Mouse (Mus musculus) CH12F3 (cell line): ENCODE measurements around the gene Prkaca.

Source experiments
- in situ Hi-C: fragments of 300-500 bp; cut with MboI; formaldehyde crosslinking; loops from 2 replicates; pipeline ENCODE4 v1.14.3; 2020; ENCODE audit warnings: low sequenced_read_pairs

The Prkaca gene

DNA sequence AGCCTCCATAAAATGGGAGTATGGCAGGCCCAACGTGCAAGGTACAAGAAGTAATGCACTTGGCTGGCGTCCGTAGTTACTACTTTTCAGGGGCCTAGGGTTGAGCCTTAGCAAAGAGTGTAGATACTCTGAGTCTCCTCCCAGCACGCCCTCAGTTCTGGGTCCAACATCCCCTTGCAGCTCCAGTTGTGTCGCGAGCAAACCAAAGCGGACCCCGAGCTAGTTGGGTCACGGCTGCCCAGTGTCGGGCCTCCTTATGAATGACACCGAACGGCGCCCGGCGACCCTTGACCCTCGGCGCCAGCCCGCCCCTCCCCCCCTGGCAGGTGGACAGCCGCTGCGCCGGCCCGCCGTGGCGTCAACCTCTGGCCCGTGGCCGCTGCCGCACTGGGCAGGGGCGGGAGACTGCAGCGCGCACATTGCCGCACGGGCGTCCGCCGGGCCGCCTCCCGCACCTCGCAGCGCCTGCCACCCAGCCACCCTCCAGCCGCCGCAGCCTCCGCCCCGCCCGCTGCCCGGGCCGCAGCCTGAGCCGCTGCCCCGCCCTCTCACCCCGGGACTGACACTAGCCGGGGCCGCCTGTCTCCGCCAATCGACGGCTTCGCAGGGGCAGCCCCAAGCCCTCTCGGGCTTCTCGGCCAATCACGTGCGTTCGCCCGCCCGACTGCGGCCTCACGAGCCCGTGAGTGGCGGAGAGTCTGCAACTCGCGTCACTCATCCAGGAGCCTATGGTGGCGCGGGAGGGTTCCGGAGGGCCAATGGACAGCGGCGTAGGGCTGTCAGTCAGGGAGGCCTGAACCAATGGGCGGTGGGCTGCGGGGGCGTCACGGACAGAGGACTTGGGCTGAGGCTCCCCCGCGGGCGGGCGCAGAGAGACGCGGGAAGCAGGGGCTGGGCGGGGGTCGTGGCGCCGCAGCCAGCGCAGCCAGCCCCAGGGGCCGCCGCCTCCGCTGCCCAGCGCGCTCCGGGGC, at the start of gene Prkaca:
TSS of gene Prkaca (plus strand) at position 844 of the 971 bp plus-strand sequence.
- in situ Hi-C loops, result no loop called here

DNA sequence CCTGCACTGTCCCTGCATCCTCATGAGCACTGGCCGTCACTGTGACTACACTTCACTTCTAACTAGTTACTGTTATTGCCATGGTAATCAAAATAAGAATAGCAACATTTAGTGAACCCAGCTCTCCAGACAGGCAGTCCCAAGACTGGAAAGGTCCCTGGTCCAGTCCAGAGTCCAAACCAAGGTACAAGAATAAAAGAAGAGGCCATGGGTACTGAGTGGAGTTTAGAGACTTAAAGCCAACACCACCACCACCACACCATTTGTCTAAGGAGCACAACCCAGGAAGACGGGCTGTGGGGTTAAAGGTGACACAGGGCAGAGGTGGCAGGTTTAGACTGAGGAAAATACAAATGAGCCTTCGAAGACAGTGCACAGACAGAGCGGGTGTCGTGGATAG, 48.2 kb upstream of the Prkaca start:
- in situ Hi-C loops, result no loop called here

DNA sequence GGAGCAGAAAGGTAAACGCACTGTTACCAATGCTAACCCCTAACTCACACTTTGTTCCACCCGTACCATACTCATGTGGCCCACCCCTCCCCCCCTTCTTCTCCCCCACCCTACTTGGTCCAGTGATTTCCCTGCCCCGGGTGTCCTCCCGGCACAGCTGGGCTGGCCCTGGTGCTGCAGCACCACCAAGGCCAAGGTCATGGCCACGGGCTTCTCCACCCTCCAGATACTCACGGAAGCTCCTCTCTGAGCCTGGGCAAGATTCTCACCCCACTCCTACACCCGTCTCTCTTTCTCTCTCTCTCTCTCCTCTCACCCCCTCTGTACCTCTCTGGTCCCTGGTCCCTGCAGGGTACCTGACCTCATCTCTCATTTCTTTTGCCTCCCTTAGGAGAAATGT, 46.5 kb upstream of the Prkaca start:
- in situ Hi-C loops, result no loop called here

DNA sequence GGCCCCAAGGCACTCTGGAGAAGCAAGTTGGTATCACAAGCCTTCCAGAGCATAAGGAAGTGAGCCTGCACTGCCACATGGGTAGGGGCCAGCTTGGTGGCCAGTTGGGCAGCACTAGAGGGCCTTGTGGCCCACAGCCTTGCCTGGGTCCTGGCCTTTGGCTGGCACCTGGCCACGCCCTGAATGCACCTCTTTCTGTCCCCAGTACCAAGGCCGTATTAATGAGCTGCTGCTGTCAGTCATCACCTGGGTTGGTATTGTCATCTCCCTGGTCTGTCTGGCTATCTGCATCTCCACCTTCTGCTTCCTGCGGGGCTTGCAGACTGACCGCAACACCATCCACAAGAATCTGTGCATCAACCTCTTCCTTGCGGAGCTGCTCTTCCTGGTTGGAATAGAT, 38.6 kb upstream of the Prkaca start:
- in situ Hi-C loops, result no loop called here

DNA sequence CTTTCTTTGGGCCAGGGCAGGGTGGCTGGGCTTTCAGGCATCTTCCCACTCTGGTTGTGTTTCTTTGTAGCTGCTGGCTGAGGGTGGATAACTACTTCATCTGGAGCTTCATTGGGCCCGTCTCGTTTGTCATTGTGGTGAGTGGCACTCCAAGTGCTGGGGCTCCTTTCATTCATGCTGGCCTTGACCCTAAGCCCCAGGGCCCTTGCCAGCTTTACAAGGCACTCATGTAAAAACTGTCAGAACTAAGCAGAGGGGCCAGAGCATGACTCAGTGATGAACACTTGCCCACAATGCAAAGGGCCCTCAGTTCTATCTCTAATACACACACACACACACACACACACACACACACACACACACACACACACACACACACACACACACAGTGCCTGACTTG, 37.8 kb upstream of the Prkaca start:
- in situ Hi-C loops, result no loop called here

DNA sequence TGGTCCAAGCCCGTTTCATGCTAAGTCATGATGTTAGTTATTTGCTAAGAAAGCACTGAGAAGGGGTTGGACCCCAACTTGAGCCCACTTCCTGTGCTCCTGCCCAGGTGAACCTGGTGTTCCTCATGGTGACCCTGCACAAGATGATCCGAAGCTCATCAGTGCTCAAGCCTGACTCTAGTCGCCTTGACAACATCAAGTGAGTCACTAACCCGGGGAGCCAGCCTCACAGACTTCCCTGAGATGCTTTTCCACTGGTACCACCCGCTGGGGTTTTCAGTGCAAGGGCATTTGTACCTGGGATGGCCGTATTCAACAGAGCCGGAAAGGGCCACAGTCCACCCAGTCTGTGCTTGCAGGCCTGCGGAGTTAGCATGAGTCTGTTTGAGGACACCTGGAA, 37.4 kb upstream of the Prkaca start:
- in situ Hi-C loops, result no loop called here

DNA sequence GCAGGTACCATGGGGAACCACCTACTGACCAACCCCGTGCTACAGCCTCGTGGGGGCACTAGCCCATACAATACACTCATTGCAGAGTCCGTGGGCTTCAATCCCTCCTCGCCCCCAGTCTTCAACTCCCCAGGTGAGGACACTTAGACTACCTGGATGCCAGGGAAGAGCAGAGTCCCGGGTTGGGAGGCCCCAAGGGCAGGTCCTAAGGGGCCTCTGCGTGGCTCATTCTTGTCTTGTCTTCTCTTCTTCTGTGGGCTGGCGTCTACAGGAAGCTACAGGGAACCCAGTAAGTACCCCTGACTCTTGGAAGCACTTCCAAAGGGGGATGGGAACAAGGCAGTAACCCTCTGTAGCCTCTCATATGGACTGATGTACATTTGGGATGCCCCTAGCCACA, 35.1 kb upstream of the Prkaca start:
- in situ Hi-C loops, result no loop called here

DNA sequence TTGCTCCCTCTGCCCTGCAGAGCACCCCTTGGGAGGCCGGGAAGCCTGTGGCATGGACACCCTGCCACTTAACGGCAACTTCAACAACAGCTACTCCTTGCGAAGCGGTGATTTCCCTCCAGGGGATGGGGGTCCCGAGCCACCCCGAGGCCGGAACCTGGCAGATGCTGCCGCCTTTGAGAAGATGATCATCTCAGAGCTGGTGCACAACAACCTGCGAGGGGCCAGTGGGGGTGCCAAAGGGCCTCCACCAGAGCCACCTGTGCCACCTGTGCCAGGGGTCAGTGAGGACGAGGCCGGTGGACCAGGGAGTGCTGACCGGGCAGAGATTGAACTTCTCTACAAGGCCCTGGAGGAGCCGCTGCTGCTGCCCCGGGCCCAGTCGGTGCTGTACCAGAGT, 34.5 kb upstream of the Prkaca start:
- in situ Hi-C loops, result no loop called here

DNA sequence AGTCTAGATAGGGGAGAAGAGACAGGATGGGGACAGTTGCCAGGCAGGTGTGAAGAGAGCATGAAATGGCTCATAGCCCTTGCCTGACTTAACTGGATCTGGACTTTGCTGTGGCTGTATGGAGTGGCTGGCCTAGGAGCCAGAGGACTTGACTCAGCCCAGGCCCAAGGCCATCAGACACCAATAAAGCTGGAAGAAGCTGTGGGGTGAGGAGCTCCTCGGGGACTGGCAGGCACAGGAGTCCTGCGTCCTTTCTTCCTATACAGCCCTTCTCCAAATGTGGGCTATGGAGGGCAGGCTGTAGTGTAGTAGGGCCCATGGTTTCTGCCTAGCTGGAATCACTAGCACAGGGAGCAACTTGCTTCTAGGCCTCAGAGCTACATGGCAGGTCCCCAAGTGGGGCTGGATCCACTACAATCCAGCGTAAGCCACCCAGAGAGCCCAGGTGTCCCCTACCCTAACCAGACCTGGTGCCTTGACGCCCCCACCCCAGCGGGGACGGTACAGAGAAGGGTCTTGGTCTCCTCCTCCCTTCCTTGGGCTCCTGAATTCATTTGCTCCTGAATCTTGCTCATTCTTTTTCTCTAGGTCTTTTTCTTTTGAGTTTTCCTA, 31.6 kb upstream of the Prkaca start:
- in situ Hi-C loops, result no loop called here

DNA sequence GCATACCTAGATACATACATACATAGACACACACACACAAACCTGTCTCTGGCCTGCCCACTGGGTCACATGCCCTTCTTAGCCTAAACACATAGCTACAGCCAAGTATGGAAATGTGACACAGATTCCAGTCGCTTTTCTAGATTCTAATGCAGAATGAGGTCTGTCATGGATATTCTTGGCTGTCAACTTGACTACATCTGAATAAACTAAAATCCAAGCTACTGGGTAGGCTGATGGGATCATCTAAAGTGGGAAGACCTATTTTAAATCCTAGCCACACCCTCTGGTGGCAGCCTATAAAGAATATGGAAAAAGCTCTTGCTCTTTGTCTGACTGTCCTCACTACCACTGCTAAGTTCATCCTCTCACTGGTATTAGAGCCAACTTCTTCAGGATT, 30.3 kb upstream of the Prkaca start:
- in situ Hi-C loops, result no loop called here

DNA sequence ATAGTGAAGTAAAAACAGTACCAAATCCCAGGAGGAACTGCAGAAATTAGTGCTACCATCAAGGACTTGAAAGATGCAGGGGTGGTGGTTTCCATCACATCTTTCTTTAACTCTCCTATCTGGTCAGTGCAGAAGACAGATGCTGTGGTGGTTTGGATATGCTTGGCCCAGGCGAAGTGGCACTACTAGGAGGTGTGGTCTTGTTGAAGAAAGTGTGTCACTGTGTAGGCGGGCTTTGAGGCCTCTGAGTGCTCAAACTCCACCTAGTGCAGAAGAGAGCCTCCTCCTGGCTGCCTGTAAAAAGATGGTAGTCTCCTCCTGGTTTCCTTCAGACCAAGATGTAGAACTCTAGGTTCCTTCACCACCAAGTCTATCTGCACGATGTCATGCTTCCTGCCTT, 27.3 kb upstream of the Prkaca start:
- in situ Hi-C loops, result no loop called here

DNA sequence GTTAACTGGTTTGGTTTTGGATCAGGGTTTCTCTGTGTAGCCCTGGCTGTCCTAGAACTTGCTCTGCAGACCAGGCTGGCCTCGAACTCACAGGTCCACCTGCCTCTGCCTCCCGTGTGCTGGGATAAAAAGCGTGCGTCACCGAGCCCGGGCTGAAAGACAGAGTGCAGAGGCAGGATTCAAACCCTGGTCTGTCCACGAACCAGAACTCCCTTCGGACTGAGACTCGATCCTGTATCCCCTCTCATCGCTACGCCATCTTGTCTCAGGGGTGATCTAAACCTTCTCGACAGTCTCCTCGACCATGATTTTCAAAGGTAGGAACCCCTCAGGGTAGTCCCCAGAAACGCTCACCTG, 18.1 kb upstream of the Prkaca start:
- in situ Hi-C loops, result loop anchor here (10.0 kb wide), 1 partner anchor 170 kb away; no protein-coding TSS in a partner anchor

DNA sequence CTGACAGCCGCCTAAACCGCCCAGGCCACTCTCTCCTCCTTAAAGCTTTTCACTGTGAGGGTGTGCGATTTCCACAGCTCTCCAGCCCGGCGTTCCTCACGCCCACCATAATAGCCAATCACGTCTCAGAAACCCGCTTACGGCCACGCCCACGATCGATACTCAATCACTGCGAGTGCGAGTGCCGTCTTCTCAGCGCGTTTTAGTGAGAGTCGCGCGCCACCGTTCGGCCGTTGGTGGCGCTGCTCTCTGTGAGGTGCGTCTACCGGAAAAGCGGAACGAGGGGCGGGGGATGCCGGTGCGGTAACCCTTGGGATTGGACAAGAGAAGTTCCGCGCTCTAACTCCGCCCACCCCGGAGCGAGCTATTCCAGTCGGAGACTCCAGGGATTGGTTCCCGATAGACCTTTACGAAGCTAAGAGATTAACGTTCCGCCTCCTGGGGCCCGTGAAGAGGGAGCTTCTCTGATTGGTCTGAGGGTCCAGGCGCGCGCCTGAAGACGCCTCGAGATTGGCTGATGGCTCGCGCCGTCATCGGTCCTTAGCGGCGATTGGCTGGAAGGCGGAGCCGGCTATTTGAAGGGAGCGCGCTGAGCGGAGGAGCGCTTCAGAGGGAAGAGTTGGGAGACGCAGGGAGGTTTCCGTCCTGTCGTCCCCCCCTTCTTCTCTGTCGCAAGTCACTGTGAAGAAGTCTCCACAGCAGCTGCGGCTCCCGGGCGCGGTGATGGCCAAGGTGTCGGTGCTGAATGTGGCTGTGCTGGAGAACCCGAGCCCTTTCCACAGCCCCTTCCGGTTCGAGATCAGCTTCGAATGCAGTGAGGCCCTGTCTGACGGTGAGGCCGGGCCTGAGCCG, 17.5 kb upstream of the Prkaca start, which contains the start of the genes Gm10644 and Asf1b:
TSS of gene Gm10644 (minus strand) at position 100 of the 852 bp plus-strand sequence.
TSS of gene Asf1b (plus strand) at position 402 of the 852 bp plus-strand sequence.
- in situ Hi-C loops, result loop anchor here (10.0 kb wide), 1 partner anchor 171 kb away; no protein-coding TSS in a partner anchor

DNA sequence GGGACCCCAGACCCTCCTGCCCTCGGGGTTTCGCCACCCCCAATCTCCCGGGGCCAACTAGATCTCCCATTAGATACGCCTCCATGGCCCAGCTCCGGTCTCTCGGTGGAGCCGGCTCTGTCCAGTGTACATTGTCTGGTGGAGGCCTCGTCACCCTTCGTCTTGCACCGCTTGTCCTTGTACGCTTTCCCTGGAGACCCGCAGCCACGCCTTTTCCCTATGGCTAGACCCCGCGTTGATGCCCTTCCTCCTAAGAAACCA, 16.9 kb upstream of the Prkaca start:
- in situ Hi-C loops, result loop anchor here (10.0 kb wide), 1 partner anchor 171 kb away; no protein-coding TSS in a partner anchor

DNA sequence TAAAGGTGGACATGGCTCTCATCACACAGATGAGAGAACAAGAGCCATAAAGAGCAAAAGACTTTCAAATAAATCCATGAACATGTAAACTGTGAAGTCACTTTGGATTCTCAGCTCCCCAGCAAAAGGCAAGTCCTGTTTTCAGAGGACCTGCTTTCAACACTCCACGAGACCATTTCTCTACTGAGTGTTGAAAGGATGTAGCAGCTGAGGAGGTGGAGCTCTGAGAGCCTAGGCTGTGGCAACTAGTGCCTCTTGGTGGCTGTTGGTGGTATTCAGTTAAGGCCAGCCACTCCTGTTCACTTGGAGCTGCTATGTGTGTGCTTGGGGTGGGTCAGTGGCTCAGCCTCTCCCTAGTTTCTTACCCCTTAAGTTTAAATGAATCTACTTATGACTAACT, 16.0 kb upstream of the Prkaca start:
- in situ Hi-C loops, result loop anchor here (10.0 kb wide), 1 partner anchor 172 kb away; no protein-coding TSS in a partner anchor

DNA sequence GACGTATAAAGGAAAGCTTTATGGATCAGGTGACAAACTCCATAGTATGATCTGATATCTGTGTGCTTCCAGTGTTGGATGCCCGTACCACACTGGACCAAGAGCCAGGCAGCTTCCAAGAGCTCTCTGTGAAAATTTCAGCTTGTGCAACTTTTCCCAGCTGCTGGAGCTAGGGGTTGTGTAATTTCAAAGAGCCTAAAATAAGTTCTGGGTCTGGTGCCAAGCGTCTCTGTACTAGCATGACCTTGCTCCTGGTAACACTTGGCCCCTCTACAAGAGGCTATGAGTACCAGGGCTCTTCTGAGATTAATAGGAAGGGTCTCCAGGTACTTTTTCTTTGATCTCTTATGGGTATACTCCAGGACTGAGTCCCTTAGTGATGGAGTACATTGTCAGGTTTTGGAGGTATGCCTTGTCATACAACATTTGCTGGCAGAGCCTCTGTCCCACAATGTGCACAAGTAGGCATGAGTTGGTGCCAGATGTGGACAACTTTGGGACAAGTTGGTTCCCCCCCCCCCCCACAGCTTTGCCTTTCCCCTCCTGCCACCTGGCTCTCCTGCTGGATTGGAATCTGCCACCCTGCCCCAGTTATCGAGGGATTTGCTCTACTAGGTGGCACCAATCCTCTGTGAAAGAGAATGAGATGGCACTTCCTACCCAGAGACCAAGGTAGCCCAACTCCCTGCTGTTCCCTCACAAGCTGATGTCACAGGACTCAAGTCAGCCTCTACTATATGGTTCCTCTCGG, 8.6 kb upstream of the Prkaca start:
- in situ Hi-C loops, result no loop called here

DNA sequence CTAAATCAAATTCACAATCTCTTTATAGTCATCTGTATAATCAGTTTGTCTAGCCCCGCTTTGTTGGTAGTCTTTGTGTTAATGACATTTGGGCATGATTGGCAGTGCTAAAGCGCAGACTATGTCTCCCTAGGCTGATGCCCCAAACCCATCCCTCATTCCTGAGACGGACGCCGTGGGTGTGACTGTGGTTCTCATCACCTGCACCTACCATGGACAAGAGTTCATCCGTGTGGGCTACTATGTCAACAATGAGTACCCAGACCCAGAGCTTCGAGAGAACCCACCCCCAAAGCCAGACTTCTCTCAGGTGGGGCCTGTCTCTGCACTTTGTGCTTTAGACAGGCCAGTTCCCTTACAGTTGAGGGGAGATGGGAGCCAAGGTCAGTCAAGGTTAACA, 5.1 kb upstream of the Prkaca start:
- in situ Hi-C loops, result no loop called here

DNA sequence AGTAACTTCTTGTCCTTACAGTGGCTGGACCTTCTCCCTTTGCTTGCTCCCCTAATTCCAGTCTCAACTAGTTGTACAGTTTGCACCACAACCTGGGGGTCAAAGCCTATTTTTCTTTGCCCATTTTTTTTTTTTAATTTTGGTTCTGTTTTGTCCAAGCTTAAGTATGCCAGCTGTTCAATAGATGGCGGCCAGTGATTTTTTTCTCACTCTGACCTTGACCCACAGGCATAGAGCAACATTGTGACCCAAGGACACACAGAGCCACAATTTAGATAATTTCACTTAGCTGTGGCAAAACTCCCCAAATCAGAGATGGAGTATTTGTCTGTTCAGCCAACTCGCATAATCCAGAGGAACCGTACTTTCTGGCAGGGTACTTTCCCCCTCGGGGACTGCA, 1.7 kb upstream of the Prkaca start:
- in situ Hi-C loops, result no loop called here

DNA sequence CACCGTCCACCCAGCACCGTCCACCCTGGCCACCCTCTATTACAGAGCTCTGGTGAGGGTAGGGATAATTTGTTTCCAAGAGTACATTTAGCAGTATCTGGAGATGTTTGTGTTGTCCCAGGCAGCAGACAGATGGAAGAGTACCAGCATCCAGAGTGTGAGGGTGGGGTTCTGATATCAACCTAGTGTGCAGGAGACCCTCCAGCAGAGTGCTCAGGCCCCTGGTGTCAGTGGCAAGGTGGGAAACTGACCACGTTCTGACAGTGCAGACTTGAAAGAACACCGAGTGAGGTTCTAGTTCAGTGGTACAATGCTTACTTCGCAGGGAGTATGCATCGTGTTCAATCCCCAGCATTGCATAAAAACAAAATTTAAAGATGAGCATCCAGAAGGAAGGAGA, 1.1 kb upstream of the Prkaca start:
- in situ Hi-C loops, result no loop called here

DNA sequence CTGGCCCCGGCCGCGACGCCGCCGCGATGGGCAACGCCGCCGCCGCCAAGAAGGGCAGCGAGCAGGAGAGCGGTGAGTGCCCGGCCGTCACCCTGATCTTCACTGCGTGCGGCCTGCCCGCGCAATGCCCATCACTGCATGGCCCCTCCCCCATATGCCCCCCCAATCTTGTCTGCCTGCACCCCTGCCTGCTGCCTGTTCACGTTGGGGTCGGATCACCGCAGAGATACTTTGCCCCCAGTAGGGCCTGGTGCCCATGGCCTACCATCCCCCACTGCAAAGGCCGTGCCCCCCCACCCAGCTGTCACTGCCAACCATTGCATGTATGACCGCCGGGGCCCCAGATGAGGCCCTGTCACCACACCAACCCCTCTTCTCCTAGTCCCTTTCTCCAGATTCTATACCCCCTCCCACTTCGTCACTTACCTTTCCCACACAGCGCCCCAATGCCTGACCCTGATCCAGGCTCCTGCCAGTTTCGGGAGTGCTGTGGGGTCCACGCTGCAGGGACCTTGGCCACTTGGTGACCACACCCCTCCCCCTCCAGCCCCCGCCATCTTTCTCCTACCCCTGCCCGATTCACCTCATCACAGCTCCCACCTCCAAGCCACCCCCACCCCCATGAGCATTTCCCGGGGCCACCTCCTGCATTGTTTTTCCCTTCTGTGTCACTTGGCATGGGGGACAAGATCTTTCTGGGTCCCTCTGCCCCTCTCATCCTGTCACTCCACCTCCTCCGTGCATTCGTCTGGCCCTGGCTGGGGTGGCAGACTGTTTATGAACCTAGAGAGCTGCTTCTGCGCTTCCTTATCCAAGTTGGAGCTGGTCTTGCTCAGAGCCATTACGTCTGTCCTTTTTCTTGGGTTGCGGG, 603 bp downstream of the Prkaca start:
- in situ Hi-C loops, result no loop called here
